11 mouse cellular contexts compared by ENCODE assay signal in the genomic region with DNA sequence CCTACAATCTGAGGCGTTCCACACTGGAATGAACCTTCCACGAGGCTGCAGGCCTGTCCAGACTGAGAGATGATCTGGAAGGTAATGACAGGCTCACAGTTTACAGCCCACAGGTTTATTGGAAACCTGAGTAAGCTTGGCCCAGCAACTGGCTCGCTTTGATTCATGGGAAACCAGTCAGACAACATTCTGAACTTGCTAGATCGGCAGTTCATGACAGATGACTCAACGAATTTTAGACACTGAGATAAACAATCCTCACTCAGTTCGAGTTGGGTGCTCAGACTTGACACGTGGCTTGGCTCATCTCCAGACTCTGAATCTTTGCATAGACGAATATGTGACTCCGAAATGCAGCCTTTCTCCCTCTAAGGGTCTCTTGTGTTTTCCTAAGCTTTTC. TPM values are rescaled to one million over a fixed set of nuclear protein-coding genes. Genes with fewer than 3 reads are reported as not detected.
DNase-seq lines count a peak whose midpoint lies in the region; ATAC-seq lines count a peak whose summit lies in the region.
"Had no signal": no experiment of that assay in that cellular context is flagged by ENCODE, and none has a peak within 500 bp of the region (broad histone marks: within the 10 kb centered on the region; RNA-seq: fewer than 3 reads in every experiment).

No protein-coding gene starts in this region.

- H3K4me2 ChIP-seq in kidney, embryonic 15.5 days, result no peak overlapping the region
- H3K4me2 ChIP-seq in stomach, embryonic 14.5 days (replicated peaks; ENCODE audit: low read depth, low read length), result no peak overlapping the region
- H3K4me2 ChIP-seq: hindbrain, embryonic 15.5 days; neural tube, embryonic 13.5 days had no signal

- ATAC-seq in kidney, embryonic 15.5 days (replicated peaks; ENCODE audit: low FRiP score), result no peak
- ATAC-seq in stomach, embryonic 14.5 days (ENCODE audit: insufficient number of reproducible peaks, insufficient read depth, low FRiP score, low read depth), result no peak

- H3K9ac ChIP-seq in kidney, embryonic 15.5 days, result no peak overlapping the region
- no peak overlapping the region for H3K9ac ChIP-seq in stomach, embryonic 14.5 days (replicated peaks; ENCODE audit: low read depth, low read length)
- H3K9ac ChIP-seq: hindbrain, embryonic 15.5 days; neural tube, embryonic 13.5 days had no signal

- H3K4me3 ChIP-seq in kidney, embryonic 15.5 days (replicated peaks), result no peak overlapping the region
- no peak overlapping the region for H3K4me3 ChIP-seq in stomach, embryonic 14.5 days (ENCODE audit: low read depth, low read length)
- H3K4me3 ChIP-seq: hindbrain, embryonic 15.5 days; neural tube, embryonic 13.5 days had no signal

- peaks cover 5% of the 10 kb centered on the region; the same call in 1 of the 2 replicates for H3K9me3 ChIP-seq in kidney, embryonic 15.5 days (replicated peaks)
- no peaks in the 10 kb centered on the region for H3K9me3 ChIP-seq in stomach, embryonic 14.5 days (ENCODE audit: control insufficient read depth, low read depth, low read length)
- H3K9me3 ChIP-seq: hindbrain, embryonic 15.5 days; neural tube, embryonic 13.5 days had no signal

- no peak overlapping the region for H3K27ac ChIP-seq in kidney, embryonic 15.5 days
- peak overlapping the region; percentile 44; the same call in 1 of the 2 replicates for H3K27ac ChIP-seq in stomach, embryonic 14.5 days (ENCODE audit: low read length)
- H3K27ac ChIP-seq: hindbrain, embryonic 15.5 days; neural tube, embryonic 13.5 days had no signal

- DNase-seq in kidney, adult 11 months, result peak; percentile 28
- DNase-seq in brain, adult 2 months (ENCODE audit: low read depth, low spot score), result peak; percentile 48
- DNase-seq in kidney, postnatal 10 days, result peak; percentile 58
- DNase-seq in right cerebral cortex, postnatal 10 days (ENCODE audit: low spot score in 2 of 2), result no peak
- no peak for DNase-seq in cerebellum, postnatal 36 days
- no peak for DNase-seq in layer of hippocampus, adult 9-10 months (ENCODE audit: low spot score)

- H3K4me1 ChIP-seq in kidney, embryonic 15.5 days, result peaks cover 10% of the 10 kb centered on the region
- H3K4me1 ChIP-seq in stomach, embryonic 14.5 days (ENCODE audit: control insufficient read depth, insufficient read depth, low read length), result peaks cover 10% of the 10 kb centered on the region; the same call in 1 of the 2 replicates
- H3K4me1 ChIP-seq: hindbrain, embryonic 15.5 days; neural tube, embryonic 13.5 days had no signal

- WGBS in kidney, embryonic 15.5 days, result 23% methylated on average over 9 of the region's 9 CpGs
- 13% methylated on average over 9 of the region's 9 CpGs for WGBS in stomach, embryonic 14.5 days

- no peaks in the 10 kb centered on the region for H3K27me3 ChIP-seq in kidney, embryonic 15.5 days
- H3K27me3 ChIP-seq in stomach, embryonic 14.5 days (ENCODE audit: control insufficient read depth, insufficient read depth, low read length), result no peaks in the 10 kb centered on the region
- H3K27me3 ChIP-seq: hindbrain, embryonic 15.5 days had no signal

- H3K36me3 ChIP-seq in kidney, embryonic 15.5 days, result no peaks in the 10 kb centered on the region
- H3K36me3 ChIP-seq in stomach, embryonic 14.5 days (ENCODE audit: control insufficient read depth, insufficient read depth, low read length), result no peaks in the 10 kb centered on the region
- H3K36me3 ChIP-seq: hindbrain, embryonic 15.5 days; neural tube, embryonic 13.5 days had no signal

RNA-seq across cellular contexts. Expression of a gene that starts 17.1 kb away (rescaled TPM):
- 0.21 TPM in 1 of 2 replicates, not detected in the other for polyA plus RNA-seq in kidney, embryonic 15.5 days (2015; fragmentation: Nextera tagmentation; extraction: Ambion mirVana)
- polyA plus RNA-seq in stomach, embryonic 14.5 days (2014; fragmentation: Nextera tagmentation; extraction: Ambion mirVana), result 0.13 and 0.35 TPM in 2 replicates
- polyA plus RNA-seq: limb, embryonic 11.5 days had no signal

RNA-seq across cellular contexts. Expression of a gene that starts 35.2 kb away (rescaled TPM):
- 0.19 and 0.93 TPM in 2 replicates for polyA plus RNA-seq in kidney, embryonic 15.5 days (2015; fragmentation: Nextera tagmentation; extraction: Ambion mirVana)
- 0.16 and 0.29 TPM in 2 replicates for polyA plus RNA-seq in stomach, embryonic 14.5 days (2014; fragmentation: Nextera tagmentation; extraction: Ambion mirVana)
- polyA plus RNA-seq: neural tube, embryonic 13.5 days had no signal

RNA-seq across cellular contexts. Expression of a gene that starts 55.6 kb away (rescaled TPM):
- polyA plus RNA-seq in kidney, embryonic 15.5 days (2015; fragmentation: Nextera tagmentation; extraction: Ambion mirVana), result 1.0 and 1.8 TPM in 2 replicates
- 0.97 and 1.3 TPM in 2 replicates for polyA plus RNA-seq in stomach, embryonic 14.5 days (2014; fragmentation: Nextera tagmentation; extraction: Ambion mirVana)

Comparison
In these comparisons a context has a peak if more than half of its experiments do, and no peak if none do; other contexts are left out.
1. DNase-seq: peak in kidney, adult 11 months (single experiment), brain, adult 2 months (single experiment) and kidney, postnatal 10 days (single experiment); none in right cerebral cortex, postnatal 10 days (0 of 2), cerebellum, postnatal 36 days (0 of 2) and layer of hippocampus, adult 9-10 months (single experiment).